Mouse (Mus musculus): Measurements from ENCODE around the gene Kirrel3. TPM values are rescaled to one million over a fixed set of nuclear protein-coding genes. Genes with fewer than 3 reads are reported as not detected.

The Kirrel3 gene
- polyA plus RNA-seq, 1 experiment from 2014 or later = 11.4 TPM

DNA sequence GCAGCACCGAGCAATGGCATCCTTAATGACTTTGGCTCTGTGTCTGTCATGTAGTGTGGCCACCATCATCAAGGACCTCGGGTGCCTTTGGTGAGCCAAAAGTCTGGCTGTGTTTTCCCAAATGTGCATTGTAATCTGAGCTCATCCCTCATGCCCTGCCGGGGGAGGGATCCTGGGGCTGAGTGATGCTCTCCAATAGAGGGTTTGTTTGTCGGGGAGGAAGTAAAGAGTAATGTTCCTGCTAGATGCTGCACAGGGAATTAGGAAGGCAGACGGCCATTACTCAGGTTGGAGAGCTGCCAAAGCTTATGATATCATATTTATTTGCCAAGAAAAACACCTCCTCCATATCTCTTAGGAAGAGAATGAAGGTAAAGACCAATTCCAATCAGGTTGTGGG, 401.1 kb downstream of the Kirrel3 start:
- WGBS = 59% methylated on average over 5 of the region's 5 CpGs
- no peak for ATAC-seq (ENCODE audit: low FRiP score)
- Histone ChIP-seq H3K9ac (no peak overlapping the region), H3K9me3 (no peaks in the 10 kb centered on the region), H3K4me1 (peaks cover 31% of the 10 kb centered on the region), H3K36me3 (replicated peaks) (no peaks in the 10 kb centered on the region), H3K4me3 (replicated peaks) (no peak overlapping the region), H3K27ac (no peak overlapping the region), H3K27me3 (no peaks in the 10 kb centered on the region; the same call in 1 of the 2 replicates), H3K4me2 (no peak overlapping the region)

DNA sequence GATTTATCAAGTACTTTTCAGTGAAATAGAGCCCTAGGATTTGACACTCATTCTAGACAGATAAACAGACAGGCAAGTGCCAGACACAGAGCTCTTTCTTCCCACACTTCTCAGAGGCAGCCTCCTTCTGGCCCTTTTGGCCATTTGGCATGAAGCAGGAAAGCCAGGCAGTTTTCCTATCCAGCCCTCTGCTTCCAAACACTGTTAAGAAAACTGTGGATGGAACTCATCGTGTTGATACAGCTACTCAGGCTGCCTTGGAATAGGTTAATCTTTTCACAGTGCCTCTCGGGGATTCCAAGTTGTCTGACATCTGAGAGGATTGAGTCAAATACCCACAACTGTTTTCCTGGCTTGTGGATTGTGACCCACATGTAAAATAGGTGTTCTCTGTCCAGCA, 401.5 kb downstream of the Kirrel3 start:
- WGBS = 60% methylated on average over 2 of the region's 2 CpGs
- no peaks in the 10 kb centered on the region; the same call in 1 of the 2 replicates for H3K27me3 ChIP-seq
- no peak for ATAC-seq (ENCODE audit: low FRiP score)
- no peak overlapping the region for H3K9ac ChIP-seq
- no peaks in the 10 kb centered on the region for H3K9me3 ChIP-seq
- H3K27ac ChIP-seq = no peak overlapping the region
- H3K36me3 ChIP-seq (replicated peaks) = no peaks in the 10 kb centered on the region
- no peak overlapping the region for H3K4me3 ChIP-seq (replicated peaks)
- H3K4me1 ChIP-seq = peaks cover 26% of the 10 kb centered on the region
- no peak overlapping the region for H3K4me2 ChIP-seq

DNA sequence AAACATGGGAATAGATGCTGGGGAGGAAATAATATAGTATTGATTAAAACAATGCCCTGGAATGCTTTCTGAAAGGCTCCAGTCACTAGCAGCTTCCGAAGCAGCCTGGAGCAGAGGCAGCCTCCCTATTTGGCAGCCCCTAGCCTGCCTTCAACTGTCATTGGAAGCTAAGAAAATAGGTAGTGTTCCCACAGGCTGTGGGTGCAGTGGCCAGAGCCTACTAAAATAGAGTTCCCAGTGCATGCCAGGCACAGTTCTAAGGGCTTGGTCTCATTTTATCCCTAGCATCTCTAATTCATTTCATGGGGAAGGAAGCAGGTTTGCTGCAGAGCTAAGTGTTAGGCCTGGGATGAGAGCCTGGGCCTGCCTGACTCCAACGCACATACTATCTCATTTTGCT, 402.6 kb downstream of the Kirrel3 start:
- no peaks in the 10 kb centered on the region for H3K36me3 ChIP-seq (replicated peaks)
- peaks cover 23% of the 10 kb centered on the region for H3K4me1 ChIP-seq
- H3K9ac ChIP-seq = no peak overlapping the region
- no peak overlapping the region for H3K27ac ChIP-seq
- 86% methylated on average over 2 of the region's 2 CpGs for WGBS
- H3K9me3 ChIP-seq = no peaks in the 10 kb centered on the region
- no peak for ATAC-seq (ENCODE audit: low FRiP score)
- no peak overlapping the region for H3K4me3 ChIP-seq (replicated peaks)
- no peak overlapping the region for H3K4me2 ChIP-seq
- no peaks in the 10 kb centered on the region for H3K27me3 ChIP-seq

- H3K9ac ChIP-seq = no peak overlapping the region
- no peaks in the 10 kb centered on the region for H3K27me3 ChIP-seq
- no peak overlapping the region for H3K4me3 ChIP-seq (replicated peaks)
- H3K4me1 ChIP-seq = no peaks in the 10 kb centered on the region
- WGBS = 83% methylated on average over 4 of the region's 4 CpGs
- H3K36me3 ChIP-seq (replicated peaks) = no peaks in the 10 kb centered on the region
- H3K4me2 ChIP-seq = no peak overlapping the region
- no peaks in the 10 kb centered on the region for H3K9me3 ChIP-seq
- no peak for ATAC-seq (ENCODE audit: low FRiP score)
- H3K27ac ChIP-seq = no peak overlapping the region
These were observed 415.5 kb downstream of the Kirrel3 start for GRCm38 (mm10) chr9:34901216-34901615.

DNA sequence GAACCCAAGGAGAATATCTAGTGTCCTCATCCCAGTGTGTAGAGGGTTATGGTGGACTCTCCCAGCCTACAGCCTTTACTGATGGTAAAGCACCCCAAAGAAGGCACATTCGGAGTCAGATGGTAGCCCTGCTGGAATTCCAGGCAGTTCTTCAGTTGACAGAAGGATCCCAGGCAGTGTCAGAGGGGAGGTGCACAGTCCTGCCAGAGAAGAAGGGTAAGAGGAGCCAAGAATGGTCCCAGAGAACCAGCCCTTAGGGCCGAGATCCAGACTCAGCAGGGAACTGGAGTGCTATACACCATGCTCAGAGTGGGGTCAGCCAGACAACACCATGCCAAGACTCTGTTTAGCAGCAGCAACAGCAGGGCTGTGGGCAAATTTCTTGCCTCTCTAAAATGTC, 416.2 kb downstream of the Kirrel3 start:
- no peak overlapping the region for H3K9ac ChIP-seq
- H3K9me3 ChIP-seq = no peaks in the 10 kb centered on the region
- no peaks in the 10 kb centered on the region for H3K27me3 ChIP-seq
- H3K4me3 ChIP-seq (replicated peaks) = no peak overlapping the region
- 63% methylated on average over 2 of the region's 2 CpGs for WGBS
- H3K36me3 ChIP-seq (replicated peaks) = no peaks in the 10 kb centered on the region
- H3K27ac ChIP-seq = no peak overlapping the region
- ATAC-seq (ENCODE audit: low FRiP score) = no peak
- H3K4me2 ChIP-seq = no peak overlapping the region
- H3K4me1 ChIP-seq = no peaks in the 10 kb centered on the region

DNA sequence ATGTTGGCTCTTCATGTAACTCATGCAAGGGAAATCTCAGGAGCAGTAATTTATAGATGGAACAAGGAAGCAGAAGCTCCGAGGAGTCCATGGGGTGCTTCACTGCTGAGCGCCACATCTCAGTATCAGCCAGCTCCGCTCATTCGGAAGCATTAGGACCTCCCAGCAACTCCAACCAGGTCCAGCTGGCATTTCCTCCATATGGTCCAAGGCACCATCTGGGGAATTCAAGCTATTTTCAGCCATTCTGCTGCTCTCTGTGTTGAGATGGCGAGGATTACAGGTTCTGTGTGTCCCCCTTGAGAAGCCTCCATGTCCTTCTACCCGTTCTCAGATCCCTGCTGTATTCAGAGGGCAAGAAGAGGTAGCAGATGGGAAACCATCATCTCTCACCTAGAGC, 419.5 kb downstream of the Kirrel3 start:
- Histone ChIP-seq H3K27ac (no peak overlapping the region), H3K9me3 (no peaks in the 10 kb centered on the region), H3K4me2 (no peak overlapping the region), H3K4me3 (replicated peaks) (no peak overlapping the region), H3K4me1 (no peaks in the 10 kb centered on the region), H3K9ac (no peak overlapping the region), H3K36me3 (replicated peaks) (no peaks in the 10 kb centered on the region), H3K27me3 (no peaks in the 10 kb centered on the region)
- ATAC-seq (ENCODE audit: low FRiP score) = no peak
- WGBS = 88% methylated on average over 6 of the region's 6 CpGs

DNA sequence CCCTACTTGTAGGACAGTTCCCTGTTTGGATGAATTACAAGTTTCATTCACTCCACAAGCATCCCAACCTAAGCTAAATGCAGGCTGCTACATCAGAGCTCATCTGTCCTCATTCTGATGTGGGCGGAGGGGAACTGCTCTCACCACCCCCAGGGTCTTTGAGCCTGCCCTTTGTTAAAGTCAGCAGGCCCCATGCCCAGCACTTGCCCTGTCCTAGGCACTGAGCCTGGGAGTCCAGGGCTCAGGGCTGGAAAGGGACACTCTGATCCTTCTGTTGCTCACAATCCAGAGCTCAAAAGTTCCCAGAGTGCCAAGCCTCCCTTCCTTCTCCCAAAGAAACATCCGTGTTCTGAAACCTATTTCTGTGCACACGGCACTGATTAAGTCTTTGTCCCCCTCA, 422.3 kb downstream of the Kirrel3 start:
- no peak for ATAC-seq (ENCODE audit: low FRiP score)

GRCm38 (mm10) chr9:34911838-34912237, 426.1 kb downstream of the Kirrel3 start:
- H3K27ac ChIP-seq = no peak overlapping the region
- H3K4me1 ChIP-seq = no peaks in the 10 kb centered on the region
- ATAC-seq (ENCODE audit: low FRiP score) = no peak
- H3K27me3 ChIP-seq = no peaks in the 10 kb centered on the region
- 84% methylated on average over 7 of the region's 7 CpGs for WGBS
- no peak overlapping the region for H3K4me2 ChIP-seq
- H3K4me3 ChIP-seq (replicated peaks) = no peak overlapping the region
- H3K36me3 ChIP-seq (replicated peaks) = no peaks in the 10 kb centered on the region
- no peaks in the 10 kb centered on the region for H3K9me3 ChIP-seq
- no peak overlapping the region for H3K9ac ChIP-seq

More for the DNA sequence above, 422.3 kb downstream of the Kirrel3 start:
- H3K4me2 ChIP-seq = no peak overlapping the region
- no peak overlapping the region for H3K9ac ChIP-seq
- H3K27me3 ChIP-seq = no peaks in the 10 kb centered on the region
- H3K27ac ChIP-seq = no peak overlapping the region
- no peak overlapping the region for H3K4me3 ChIP-seq (replicated peaks)
- WGBS = 55% methylated on average over 3 of the region's 3 CpGs
- no peaks in the 10 kb centered on the region for H3K4me1 ChIP-seq
- H3K36me3 ChIP-seq (replicated peaks) = no peaks in the 10 kb centered on the region
- H3K9me3 ChIP-seq = no peaks in the 10 kb centered on the region

DNA sequence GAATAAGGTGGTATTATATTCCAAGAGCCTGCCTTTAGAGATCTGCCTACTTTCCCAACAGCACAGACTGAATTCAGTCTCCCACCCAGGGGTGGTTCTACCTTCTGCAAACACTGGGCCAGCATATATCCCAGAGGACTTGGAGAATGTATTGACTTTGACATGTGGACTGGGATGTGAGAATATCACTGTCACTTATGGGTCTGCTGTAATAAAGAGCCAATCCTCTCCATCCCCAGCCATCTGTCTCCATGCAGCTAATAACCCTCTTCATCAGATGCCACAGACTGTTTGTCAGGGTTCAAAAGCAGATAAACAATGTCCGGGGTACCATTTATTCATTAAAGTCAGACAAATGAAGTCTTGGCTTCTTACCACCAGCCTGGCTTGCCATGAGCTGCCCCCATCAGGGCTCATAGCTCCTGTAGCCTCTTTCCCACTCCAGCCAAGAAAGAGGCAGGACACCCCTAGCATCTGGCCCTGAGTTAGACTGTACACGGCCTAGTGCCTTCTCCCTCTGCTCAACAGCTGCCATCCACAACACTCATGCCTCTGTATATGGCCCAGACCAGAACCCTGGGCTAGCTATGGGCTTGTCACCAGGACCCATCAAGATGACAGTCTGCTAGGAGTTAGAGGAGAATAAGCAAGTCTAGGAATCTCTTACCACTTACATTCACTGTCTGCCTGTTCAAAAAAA, 426.7 kb downstream of the Kirrel3 start:
- H3K4me3 ChIP-seq (replicated peaks) = no peak overlapping the region
- H3K9me3 ChIP-seq = no peaks in the 10 kb centered on the region
- H3K9ac ChIP-seq = no peak overlapping the region
- H3K4me2 ChIP-seq = no peak overlapping the region
- H3K27ac ChIP-seq = no peak overlapping the region
- H3K4me1 ChIP-seq = no peaks in the 10 kb centered on the region
- H3K36me3 ChIP-seq (replicated peaks) = no peaks in the 10 kb centered on the region
- H3K27me3 ChIP-seq = no peaks in the 10 kb centered on the region
- ATAC-seq (ENCODE audit: low FRiP score) = no peak
- 82% methylated on average over 2 of the region's 2 CpGs for WGBS

GRCm38 (mm10) chr9:34912996-34913395, 427.3 kb downstream of the Kirrel3 start:
- Histone ChIP-seq H3K4me3 (replicated peaks) (no peak overlapping the region), H3K9ac (no peak overlapping the region), H3K4me2 (no peak overlapping the region), H3K27ac (no peak overlapping the region), H3K9me3 (no peaks in the 10 kb centered on the region), H3K36me3 (replicated peaks) (no peaks in the 10 kb centered on the region), H3K27me3 (no peaks in the 10 kb centered on the region), H3K4me1 (no peaks in the 10 kb centered on the region)
- WGBS = 3% methylated on average over 5 of the region's 5 CpGs
- no peak for ATAC-seq (ENCODE audit: low FRiP score)

- H3K36me3 ChIP-seq (replicated peaks) = no peaks in the 10 kb centered on the region
- WGBS = 94% methylated on average over 5 of the region's 5 CpGs
- no peak overlapping the region for H3K4me3 ChIP-seq (replicated peaks)
- no peak for ATAC-seq (ENCODE audit: low FRiP score)
- peaks cover 6% of the 10 kb centered on the region for H3K4me1 ChIP-seq
- no peaks in the 10 kb centered on the region for H3K27me3 ChIP-seq
- H3K9ac ChIP-seq = no peak overlapping the region
- no peaks in the 10 kb centered on the region for H3K9me3 ChIP-seq
- H3K4me2 ChIP-seq = no peak overlapping the region
- no peak overlapping the region for H3K27ac ChIP-seq
These were observed 433.3 kb downstream of the Kirrel3 start for GRCm38 (mm10) chr9:34918976-34919375.

GRCm38 (mm10) chr9:34920116-34920515, 434.4 kb downstream of the Kirrel3 start:
- Histone ChIP-seq H3K4me1 (peaks cover 6% of the 10 kb centered on the region), H3K4me3 (replicated peaks) (no peak overlapping the region), H3K27me3 (no peaks in the 10 kb centered on the region), H3K9me3 (no peaks in the 10 kb centered on the region), H3K27ac (no peak overlapping the region), H3K9ac (no peak overlapping the region), H3K36me3 (replicated peaks) (no peaks in the 10 kb centered on the region), H3K4me2 (no peak overlapping the region)
- 78% methylated on average over 3 of the region's 3 CpGs for WGBS
- no peak for ATAC-seq (ENCODE audit: low FRiP score)

DNA sequence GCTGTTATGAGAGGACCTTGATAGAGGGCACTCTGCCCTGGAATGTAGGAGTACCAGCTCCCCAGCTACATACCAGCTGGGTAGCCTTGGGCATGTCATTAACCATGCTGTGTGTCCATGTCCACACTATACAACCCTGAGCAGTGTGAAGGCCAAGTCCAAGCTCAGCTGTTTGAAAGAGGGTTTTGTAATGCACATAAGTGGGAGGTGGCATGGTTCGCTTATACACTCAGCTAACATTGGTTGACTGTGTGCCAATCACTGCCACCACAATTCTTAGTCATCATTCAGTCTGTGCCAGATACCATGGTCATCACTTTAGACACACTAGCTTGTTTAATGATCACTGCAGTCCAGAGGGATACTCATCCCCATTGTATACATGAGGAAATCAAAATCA, 436.2 kb downstream of the Kirrel3 start:
- no peak for ATAC-seq (ENCODE audit: low FRiP score)
- Histone ChIP-seq H3K9ac (no peak overlapping the region), H3K4me3 (replicated peaks) (no peak overlapping the region), H3K9me3 (no peaks in the 10 kb centered on the region), H3K4me1 (peaks cover 6% of the 10 kb centered on the region), H3K27me3 (no peaks in the 10 kb centered on the region), H3K36me3 (replicated peaks) (no peaks in the 10 kb centered on the region), H3K4me2 (no peak overlapping the region), H3K27ac (no peak overlapping the region)
- 81% methylated on average over 1 of the region's 1 CpGs for WGBS
